Mouse (Mus musculus): ENCODE measurements around the gene Il2. TPM values are rescaled to one million over a fixed set of nuclear protein-coding genes. Genes with fewer than 3 reads are reported as not detected.

The Il2 gene
- polyA plus RNA-seq (2011; ENCODE audit: insufficient read depth, insufficient read length, low read depth, missing spikeins) = 0.93 and 1.8 TPM in 2 replicates

DNA sequence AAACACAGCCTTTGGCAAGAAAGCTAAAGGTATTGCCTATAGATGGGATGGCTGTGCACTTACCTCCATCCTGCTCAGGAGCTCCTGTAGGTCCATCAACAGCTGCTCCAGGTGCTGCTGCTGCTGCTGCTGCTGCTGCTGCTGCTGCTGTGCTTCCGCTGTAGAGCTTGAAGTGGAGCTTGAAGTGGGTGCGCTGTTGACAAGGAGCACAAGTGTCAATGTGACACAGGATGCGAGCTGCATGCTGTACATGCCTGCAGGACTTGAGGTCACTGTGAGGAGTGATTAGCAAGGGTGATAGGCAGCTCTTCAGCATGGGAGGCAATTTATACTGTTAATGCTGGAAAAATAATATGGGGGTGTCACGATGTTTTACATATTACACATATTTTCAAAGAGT is at the start of gene Il2:
TSS of gene Il2 (minus strand) at position 305 of the 400 bp plus-strand sequence.
- H3K36me3 ChIP-seq (ENCODE audit: control insufficient read depth, insufficient read depth, low read length, poor library complexity, severe bottlenecking) = no peaks in the 10 kb centered on the region
- H3K9me3 ChIP-seq (replicated peaks; ENCODE audit: control insufficient read depth, insufficient read depth, low read length, poor library complexity, severe bottlenecking) = no peaks in the 10 kb centered on the region
- H3K9ac ChIP-seq (ENCODE audit: low read depth, poor library complexity, severe bottlenecking) = no peak within 1 kb of the TSS
- no peak within 1 kb of the TSS for H3K27ac ChIP-seq (ENCODE audit: insufficient read depth, low read length)
- peaks cover 5% of the 10 kb centered on the region for H3K4me1 ChIP-seq (ENCODE audit: control insufficient read depth, insufficient read depth, low read length)
- H3K4me3 ChIP-seq (ENCODE audit: low read depth, low read length) = no peak within 1 kb of the TSS
- H3K27me3 ChIP-seq (ENCODE audit: control insufficient read depth, insufficient read depth, low read length, poor library complexity, severe bottlenecking) = no peaks in the 10 kb centered on the region
- no peak for TF ChIP-seq CTCF (IDR thresholded peaks at IDR 0.05; ENCODE audit: low read depth, low read length)
- TF ChIP-seq EP300 (IDR thresholded peaks at IDR 0.05; ENCODE audit: insufficient read depth, low read depth, low read length) = no peak
- no peak for TF ChIP-seq POLR2A (IDR thresholded peaks at IDR 0.05; ENCODE audit: insufficient read depth, low read length)

- Histone ChIP-seq H3K4me1 (ENCODE audit: control insufficient read depth, insufficient read depth, low read length) (no peaks in the 10 kb centered on the region), H3K27ac (ENCODE audit: insufficient read depth, low read length) (no peak overlapping the region), H3K9me3 (replicated peaks; ENCODE audit: control insufficient read depth, insufficient read depth, low read length, poor library complexity, severe bottlenecking) (no peaks in the 10 kb centered on the region), H3K9ac (ENCODE audit: low read depth, poor library complexity, severe bottlenecking) (no peak overlapping the region), H3K36me3 (ENCODE audit: control insufficient read depth, insufficient read depth, low read length, poor library complexity, severe bottlenecking) (no peaks in the 10 kb centered on the region), H3K4me3 (ENCODE audit: low read depth, low read length) (no peak overlapping the region), H3K27me3 (ENCODE audit: control insufficient read depth, insufficient read depth, low read length, poor library complexity, severe bottlenecking) (no peaks in the 10 kb centered on the region)
- TF ChIP-seq CTCF (IDR thresholded peaks at IDR 0.05; ENCODE audit: low read depth, low read length) = no peak
Measured at GRCm38 (mm10) chr3:37174711-37175572, 49.2 kb upstream of the Il2 start.

DNA sequence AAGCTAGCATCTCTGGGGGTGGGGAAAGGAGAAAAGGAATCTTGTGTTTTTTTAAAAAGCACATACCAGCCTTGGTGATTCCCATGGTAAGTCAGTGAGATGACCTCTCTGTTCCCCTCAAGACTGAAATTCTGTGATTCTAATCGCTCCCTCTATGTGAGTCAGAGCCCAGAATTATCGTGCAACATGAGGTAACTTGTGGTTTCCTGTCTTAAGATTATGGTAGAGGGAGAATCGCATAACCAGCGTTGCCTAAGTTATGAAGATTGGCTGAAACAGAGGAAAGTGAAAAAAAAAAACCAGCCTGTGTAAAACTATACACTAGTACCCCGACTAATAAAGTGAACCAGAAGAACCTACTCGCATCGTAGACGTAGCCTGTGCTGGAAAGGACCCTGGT is 47.5 kb upstream of the Il2 start:
- Histone ChIP-seq H3K27ac (ENCODE audit: insufficient read depth, low read length) (no peak overlapping the region), H3K9ac (ENCODE audit: low read depth, poor library complexity, severe bottlenecking) (no peak overlapping the region), H3K4me1 (ENCODE audit: control insufficient read depth, insufficient read depth, low read length) (no peaks in the 10 kb centered on the region), H3K36me3 (ENCODE audit: control insufficient read depth, insufficient read depth, low read length, poor library complexity, severe bottlenecking) (no peaks in the 10 kb centered on the region), H3K4me3 (ENCODE audit: low read depth, low read length) (no peak overlapping the region), H3K27me3 (ENCODE audit: control insufficient read depth, insufficient read depth, low read length, poor library complexity, severe bottlenecking) (no peaks in the 10 kb centered on the region), H3K9me3 (replicated peaks; ENCODE audit: control insufficient read depth, insufficient read depth, low read length, poor library complexity, severe bottlenecking) (no peaks in the 10 kb centered on the region)
- TF ChIP-seq EP300 (IDR thresholded peaks at IDR 0.05; ENCODE audit: insufficient read depth, low read depth, low read length) (no peak), CTCF (IDR thresholded peaks at IDR 0.05; ENCODE audit: low read depth, low read length) (no peak), POLR2A (IDR thresholded peaks at IDR 0.05; ENCODE audit: insufficient read depth, low read length) (no peak)

DNA sequence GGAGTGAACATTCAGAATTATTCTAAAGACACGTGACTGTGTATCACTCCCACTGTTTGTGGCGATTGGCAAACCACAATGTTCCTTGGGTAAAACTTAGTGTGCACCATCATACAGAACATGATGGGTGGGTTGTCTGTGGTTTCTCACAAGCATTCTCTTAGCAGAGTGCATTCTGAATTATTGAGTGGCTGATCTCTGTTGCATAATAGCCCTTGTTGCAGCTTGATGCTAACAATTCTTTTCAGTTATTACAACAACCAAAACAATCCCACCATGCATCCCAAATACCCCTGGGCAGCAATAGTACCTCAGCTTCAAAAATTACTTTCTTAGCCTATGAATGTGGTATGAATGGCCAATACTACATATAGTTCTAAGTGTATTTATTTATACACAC is 43.5 kb upstream of the Il2 start:
- no peaks in the 10 kb centered on the region for H3K9me3 ChIP-seq (replicated peaks; ENCODE audit: control insufficient read depth, insufficient read depth, low read length, poor library complexity, severe bottlenecking)
- no peak overlapping the region for H3K4me3 ChIP-seq (ENCODE audit: low read depth, low read length)
- no peaks in the 10 kb centered on the region for H3K27me3 ChIP-seq (ENCODE audit: control insufficient read depth, insufficient read depth, low read length, poor library complexity, severe bottlenecking)
- no peaks in the 10 kb centered on the region for H3K4me1 ChIP-seq (ENCODE audit: control insufficient read depth, insufficient read depth, low read length)
- H3K27ac ChIP-seq (ENCODE audit: insufficient read depth, low read length) = no peak overlapping the region
- TF ChIP-seq EP300 (IDR thresholded peaks at IDR 0.05; ENCODE audit: insufficient read depth, low read depth, low read length) (no peak), CTCF (IDR thresholded peaks at IDR 0.05; ENCODE audit: low read depth, low read length) (no peak), POLR2A (IDR thresholded peaks at IDR 0.05; ENCODE audit: insufficient read depth, low read length) (no peak)
- no peak overlapping the region for H3K9ac ChIP-seq (ENCODE audit: low read depth, poor library complexity, severe bottlenecking)
- no peaks in the 10 kb centered on the region for H3K36me3 ChIP-seq (ENCODE audit: control insufficient read depth, insufficient read depth, low read length, poor library complexity, severe bottlenecking)

DNA sequence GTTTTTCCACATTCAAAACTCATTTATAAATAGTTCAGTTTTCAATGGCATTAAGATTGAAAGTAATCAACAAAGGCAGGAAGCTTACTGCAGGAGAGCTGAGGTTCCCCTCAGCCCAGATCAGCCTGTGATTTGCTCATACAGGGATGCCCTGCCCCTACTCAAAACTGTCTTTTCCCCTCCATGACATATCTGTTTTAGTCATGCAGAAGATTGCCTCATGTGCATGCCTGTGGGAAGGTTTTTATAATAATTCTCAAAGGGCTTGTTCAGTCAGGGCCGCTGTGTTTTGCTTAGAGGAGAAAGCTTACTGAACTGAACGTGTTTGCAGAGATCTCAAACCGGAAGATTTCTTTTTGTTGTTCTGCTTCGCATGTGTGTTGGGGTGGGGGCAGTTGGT is 35.3 kb upstream of the Il2 start:
- Histone ChIP-seq H3K4me3 (ENCODE audit: low read depth, low read length) (no peak overlapping the region), H3K36me3 (ENCODE audit: control insufficient read depth, insufficient read depth, low read length, poor library complexity, severe bottlenecking) (no peaks in the 10 kb centered on the region), H3K27me3 (ENCODE audit: control insufficient read depth, insufficient read depth, low read length, poor library complexity, severe bottlenecking) (no peaks in the 10 kb centered on the region), H3K9me3 (replicated peaks; ENCODE audit: control insufficient read depth, insufficient read depth, low read length, poor library complexity, severe bottlenecking) (no peaks in the 10 kb centered on the region), H3K27ac (ENCODE audit: insufficient read depth, low read length) (no peak overlapping the region), H3K9ac (ENCODE audit: low read depth, poor library complexity, severe bottlenecking) (no peak overlapping the region), H3K4me1 (ENCODE audit: control insufficient read depth, insufficient read depth, low read length) (no peaks in the 10 kb centered on the region)
- TF ChIP-seq CTCF (IDR thresholded peaks at IDR 0.05; ENCODE audit: low read depth, low read length) = no peak
- TF ChIP-seq POLR2A (IDR thresholded peaks at IDR 0.05; ENCODE audit: insufficient read depth, low read length) = no peak
- TF ChIP-seq EP300 (IDR thresholded peaks at IDR 0.05; ENCODE audit: insufficient read depth, low read depth, low read length) = no peak

- no peaks in the 10 kb centered on the region for H3K36me3 ChIP-seq (ENCODE audit: control insufficient read depth, insufficient read depth, low read length, poor library complexity, severe bottlenecking)
- TF ChIP-seq POLR2A (IDR thresholded peaks at IDR 0.05; ENCODE audit: insufficient read depth, low read length) (no peak), CTCF (IDR thresholded peaks at IDR 0.05; ENCODE audit: low read depth, low read length) (no peak), EP300 (IDR thresholded peaks at IDR 0.05; ENCODE audit: insufficient read depth, low read depth, low read length) (no peak)
- no peak overlapping the region for H3K4me3 ChIP-seq (ENCODE audit: low read depth, low read length)
- no peaks in the 10 kb centered on the region for H3K27me3 ChIP-seq (ENCODE audit: control insufficient read depth, insufficient read depth, low read length, poor library complexity, severe bottlenecking)
- peaks cover 2% of the 10 kb centered on the region for H3K4me1 ChIP-seq (ENCODE audit: control insufficient read depth, insufficient read depth, low read length)
- H3K9me3 ChIP-seq (replicated peaks; ENCODE audit: control insufficient read depth, insufficient read depth, low read length, poor library complexity, severe bottlenecking) = no peaks in the 10 kb centered on the region
- no peak overlapping the region for H3K27ac ChIP-seq (ENCODE audit: insufficient read depth, low read length)
- H3K9ac ChIP-seq (ENCODE audit: low read depth, poor library complexity, severe bottlenecking) = no peak overlapping the region
Measured at GRCm38 (mm10) chr3:37158246-37158645, 32.5 kb upstream of the Il2 start.
